Mouse (Mus musculus) midbrain, embryonic 10.5 days (tissue): ENCODE measurements around the gene Speer4f1. TPM values are rescaled to one million over a fixed set of nuclear protein-coding genes. Genes with fewer than 3 reads are reported as not detected.
"Not testable (repeated sequence)": the region's sequence is repeated elsewhere in the genome, so short reads cannot be mapped to it uniquely, and the experiment has no call there.

Experiments used
- DNase-seq: peaks from one replicate; pipeline ENCODE4 v3.0.0-alpha.2; 2017; ENCODE audit warnings: low spot score
- H3K27ac ChIP-seq: fragments of 300-500 bp; sonication (generic); replicated peaks from 2 replicates; pipeline ENCODE4 v1.5.1; 2016; ENCODE audit warnings: mild to moderate bottlenecking
- H3K27me3 ChIP-seq: fragments of 300-500 bp; sonication (generic); 2 replicates; pipeline ENCODE4 v1.6.1; 2016; ENCODE audit warnings: low read depth, mild to moderate bottlenecking; ENCODE audit not compliant: poor library complexity, severe bottlenecking
- H3K36me3 ChIP-seq: fragments of 300-500 bp; sonication (generic); 2 replicates; pipeline ENCODE4 v1.6.1; 2016; ENCODE audit warnings: mild to moderate bottlenecking, moderate library complexity
- H3K4me1 ChIP-seq: fragments of 300-500 bp; sonication (generic); 2 replicates; pipeline ENCODE4 v1.6.1; 2016
- H3K4me3 ChIP-seq: fragments of 300-500 bp; sonication (generic); 2 replicates; pipeline ENCODE4 v1.5.1; 2016; ENCODE audit warnings: mild to moderate bottlenecking, moderate library complexity
- H3K9me3 ChIP-seq: fragments of 300-500 bp; sonication (generic); replicated peaks from 2 replicates; pipeline ENCODE4 v1.6.1; 2016; ENCODE audit warnings: mild to moderate bottlenecking
- WGBS: fragments of 180-500 bp; shearing (Covaris S2); methylation state at CpG from one replicate; pipeline ENCODE4 v1.1.7; 2016; 5-methylcytosine and 5-hydroxymethylcytosine counted together
- polyA plus RNA-seq: library from polyadenylated mRNA; unstranded; fragments of >200 nt; fragmentation: Nextera tagmentation; extraction: Ambion mirVana; gene quantifications from 2 replicates; pipeline ENCODE4 v1.2.1, GENCODE M21; 2016

The Speer4f1 gene
- polyA plus RNA-seq = 0.14 TPM in 1 of 2 replicates, not detected in the other

GRCm38 (mm10) chr5:17475798-17476197 lies at the start of gene Speer4f1:
Gene Speer4f1 (plus strand): TSS chr5:17476098.
- H3K27me3 ChIP-seq, DNase-seq, H3K9me3 ChIP-seq, H3K4me1 ChIP-seq, H3K27ac ChIP-seq, H3K36me3 ChIP-seq, H3K4me3 ChIP-seq: not testable (repeated sequence)
- whole genome bisulfite sequencing = 92% methylated on average over 1 of the region's 1 CpGs

- Histone ChIP-seq H3K36me3 (no peaks in the 10 kb centered on the region), H3K4me3 (no peak overlapping the region), H3K4me1 (no peaks in the 10 kb centered on the region), H3K27me3 (no peaks in the 10 kb centered on the region), H3K9me3 (no peaks in the 10 kb centered on the region), H3K27ac (no peak overlapping the region)
- WGBS = 95% methylated on average over 1 of the region's 1 CpGs
- DNase-seq = no peak
Measured at GRCm38 (mm10) chr5:17426930-17427329, 49.0 kb upstream of the Speer4f1 start.

GRCm38 (mm10) chr5:17434721-17435120 lies 41.2 kb upstream of the Speer4f1 start:
- H3K4me3 ChIP-seq = no peak overlapping the region
- H3K9me3 ChIP-seq = no peaks in the 10 kb centered on the region
- 72% methylated on average over 3 of the region's 3 CpGs for WGBS
- no peak overlapping the region for H3K27ac ChIP-seq
- no peaks in the 10 kb centered on the region for H3K27me3 ChIP-seq
- H3K36me3 ChIP-seq = no peaks in the 10 kb centered on the region
- DNase-seq = no peak
- peaks cover 6% of the 10 kb centered on the region for H3K4me1 ChIP-seq

GRCm38 (mm10) chr5:17436209-17436608 lies 39.7 kb upstream of the Speer4f1 start:
- DNase-seq = peak; percentile 20
- WGBS = 11% methylated on average over 2 of the region's 2 CpGs

GRCm38 (mm10) chr5:17439487-17440102 lies 36.3 kb upstream of the Speer4f1 start:
- DNase-seq = no peak
- no peak overlapping the region for H3K27ac ChIP-seq
- H3K4me3 ChIP-seq = no peak overlapping the region
- no peaks in the 10 kb centered on the region for H3K9me3 ChIP-seq
- no peaks in the 10 kb centered on the region for H3K27me3 ChIP-seq
- H3K4me1 ChIP-seq = peaks cover 6% of the 10 kb centered on the region
- H3K36me3 ChIP-seq = no peaks in the 10 kb centered on the region

More at GRCm38 (mm10) chr5:17436209-17436608, 39.7 kb upstream of the Speer4f1 start:
- Histone ChIP-seq H3K27ac (no peak overlapping the region), H3K4me3 (no peak overlapping the region), H3K27me3 (no peaks in the 10 kb centered on the region), H3K9me3 (no peaks in the 10 kb centered on the region), H3K36me3 (no peaks in the 10 kb centered on the region), H3K4me1 (peaks cover 6% of the 10 kb centered on the region)

- Histone ChIP-seq H3K27ac (no peak overlapping the region), H3K4me1 (no peaks in the 10 kb centered on the region), H3K4me3 (no peak overlapping the region), H3K9me3 (no peaks in the 10 kb centered on the region), H3K36me3 (no peaks in the 10 kb centered on the region), H3K27me3 (no peaks in the 10 kb centered on the region)
- DNase-seq = no peak
- 86% methylated on average over 5 of the region's 5 CpGs for WGBS
Measured at GRCm38 (mm10) chr5:17454059-17454458, 21.8 kb upstream of the Speer4f1 start.

- 82% methylated on average over 6 of the region's 6 CpGs for WGBS
- no peak overlapping the region for H3K27ac ChIP-seq
- H3K4me3 ChIP-seq = no peak overlapping the region
- H3K27me3 ChIP-seq = no peaks in the 10 kb centered on the region
- no peaks in the 10 kb centered on the region for H3K4me1 ChIP-seq
- DNase-seq = no peak
- no peaks in the 10 kb centered on the region for H3K9me3 ChIP-seq
- H3K36me3 ChIP-seq = no peaks in the 10 kb centered on the region
Measured at GRCm38 (mm10) chr5:17454952-17455586, 20.8 kb upstream of the Speer4f1 start.

GRCm38 (mm10) chr5:17456671-17457070 lies 19.2 kb upstream of the Speer4f1 start:
- Histone ChIP-seq H3K36me3 (no peaks in the 10 kb centered on the region), H3K4me1 (no peaks in the 10 kb centered on the region), H3K27ac (no peak overlapping the region), H3K27me3 (no peaks in the 10 kb centered on the region), H3K4me3 (no peak overlapping the region), H3K9me3 (no peaks in the 10 kb centered on the region)
- WGBS = 68% methylated on average over 3 of the region's 3 CpGs
- DNase-seq = no peak

GRCm38 (mm10) chr5:17468120-17468519 lies 7.8 kb upstream of the Speer4f1 start:
- not testable (repeated sequence) for H3K4me1 ChIP-seq, H3K27me3 ChIP-seq, H3K27ac ChIP-seq, H3K9me3 ChIP-seq, H3K36me3 ChIP-seq, DNase-seq, H3K4me3 ChIP-seq
- WGBS = 75% methylated on average over 4 of the region's 4 CpGs

- no peaks in the 10 kb centered on the region for H3K9me3 ChIP-seq
- no peak for DNase-seq
- H3K36me3 ChIP-seq = no peaks in the 10 kb centered on the region
- H3K4me3 ChIP-seq = no peak overlapping the region
- H3K27me3 ChIP-seq = no peaks in the 10 kb centered on the region
- H3K4me1 ChIP-seq = no peaks in the 10 kb centered on the region
- no peak overlapping the region for H3K27ac ChIP-seq
- WGBS = 90% methylated on average over 1 of the region's 1 CpGs
Measured at GRCm38 (mm10) chr5:17476476-17476875, 578 bp downstream of the Speer4f1 start.

- no peaks in the 10 kb centered on the region for H3K4me1 ChIP-seq
- no peak for DNase-seq
- WGBS = 75% methylated on average over 1 of the region's 1 CpGs
- no peaks in the 10 kb centered on the region for H3K9me3 ChIP-seq
- H3K27me3 ChIP-seq = no peaks in the 10 kb centered on the region
- H3K4me3 ChIP-seq = no peak overlapping the region
- no peak overlapping the region for H3K27ac ChIP-seq
- no peaks in the 10 kb centered on the region for H3K36me3 ChIP-seq
Measured at GRCm38 (mm10) chr5:17489894-17490293, 14.0 kb downstream of the Speer4f1 start.

GRCm38 (mm10) chr5:17495616-17496015 lies 19.7 kb downstream of the Speer4f1 start:
- no peaks in the 10 kb centered on the region for H3K9me3 ChIP-seq
- no peak for DNase-seq
- no peaks in the 10 kb centered on the region for H3K4me1 ChIP-seq
- no peak overlapping the region for H3K27ac ChIP-seq
- WGBS = 91% methylated on average over 2 of the region's 2 CpGs
- no peaks in the 10 kb centered on the region for H3K36me3 ChIP-seq
- no peaks in the 10 kb centered on the region for H3K27me3 ChIP-seq
- no peak overlapping the region for H3K4me3 ChIP-seq

- H3K27me3 ChIP-seq = no peaks in the 10 kb centered on the region
- 88% methylated on average over 5 of the region's 5 CpGs for WGBS
- no peak overlapping the region for H3K4me3 ChIP-seq
- no peak overlapping the region for H3K27ac ChIP-seq
- DNase-seq = no peak
- no peaks in the 10 kb centered on the region for H3K36me3 ChIP-seq
- H3K9me3 ChIP-seq = no peaks in the 10 kb centered on the region
- H3K4me1 ChIP-seq = no peaks in the 10 kb centered on the region
Measured at GRCm38 (mm10) chr5:17496650-17497049, 20.8 kb downstream of the Speer4f1 start.
